Mouse (Mus musculus): ENCODE measurements around the gene Vmn1r192. TPM values are rescaled to one million over a fixed set of nuclear protein-coding genes. Genes with fewer than 3 reads are reported as not detected.
"Not testable (repeated sequence)": the region's sequence is repeated elsewhere in the genome, so short reads cannot be mapped to it uniquely, and the experiment has no call there.

Vmn1r192 gene
- polyA plus RNA-seq, 1 experiment: not detected

DNA sequence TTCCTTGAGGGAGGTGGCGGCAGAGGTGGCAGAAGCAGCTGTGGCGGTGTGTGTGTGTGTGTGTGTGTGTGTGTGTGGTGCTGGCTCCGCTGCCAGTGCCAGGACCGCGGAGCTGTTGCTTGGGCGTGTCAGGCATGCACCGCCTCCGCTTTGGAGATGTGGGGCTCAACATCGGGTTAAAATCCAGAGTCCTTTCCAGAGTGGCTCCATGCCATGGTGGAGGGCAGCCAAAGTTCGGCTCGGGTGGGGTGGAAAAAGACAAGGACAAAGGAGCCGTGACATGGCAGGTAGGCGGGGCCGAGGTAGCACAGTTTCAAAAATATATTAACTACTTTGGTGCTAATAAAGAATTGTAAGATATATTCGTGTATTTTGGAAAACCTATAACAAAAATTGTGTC lies 22.5 kb downstream of the Vmn1r192 start:
- H3K36me3 ChIP-seq (ENCODE audit: control insufficient read depth, insufficient read depth): no peaks in the 10 kb centered on the region
- TF ChIP-seq SRF (IDR thresholded peaks at IDR 0.05; ENCODE audit: control insufficient read depth, insufficient read length, low read depth) (no peak), MYOD1 (IDR thresholded peaks at IDR 0.05; ENCODE audit: control insufficient read depth in 1 of 3, insufficient read length in 2 of 3, low read depth in 2 of 3) (no peak), POLR2A (IDR thresholded peaks at IDR 0.05; ENCODE audit: insufficient read length, low read depth) (no peak), USF1 (IDR thresholded peaks at IDR 0.05; ENCODE audit: low read depth) (no peak), MAX (IDR thresholded peaks at IDR 0.05; ENCODE audit: low read depth) (no peak), E2F4 (IDR thresholded peaks at IDR 0.05; ENCODE audit: insufficient read depth) (no peak)

GRCm38 (mm10) chr13:22136495-22137293 lies 54.2 kb downstream of the Vmn1r192 start:
- not testable (repeated sequence) for H3K4me3 ChIP-seq; H3K36me3 ChIP-seq (ENCODE audit: control insufficient read depth, insufficient read depth); H3K79me2 ChIP-seq (ENCODE audit: control insufficient read depth, insufficient read depth); H3K27me3 ChIP-seq (ENCODE audit: control insufficient read depth, insufficient read depth, insufficient read length); H3ac ChIP-seq (ENCODE audit: control insufficient read depth, insufficient read length); H3K4me2 ChIP-seq (ENCODE audit: low read depth)

More for the DNA sequence above, 22.5 kb downstream of the Vmn1r192 start:
- no peaks in the 10 kb centered on the region for H3K27me3 ChIP-seq (ENCODE audit: control insufficient read depth, insufficient read depth, insufficient read length)
- no peaks in the 10 kb centered on the region for H3K79me2 ChIP-seq (ENCODE audit: control insufficient read depth, insufficient read depth)
- H3K4me3 ChIP-seq: no peak overlapping the region
- no peak overlapping the region for H3K4me2 ChIP-seq (ENCODE audit: low read depth)
- H3ac ChIP-seq (ENCODE audit: control insufficient read depth, insufficient read length): no peak overlapping the region

Other genes with a start within 250 kb of the Vmn1r192 start
- 0.89 TPM for gene Zfp184, start 246.0 kb downstream of the Vmn1r192 start, polyA plus RNA-seq (2012; fragmentation: generic; extraction: Trizol)
- gene Pom121l2, start 209.9 kb downstream of the Vmn1r192 start, polyA plus RNA-seq (2012; fragmentation: generic; extraction: Trizol): not detected
- 0.34 TPM for gene Prss16, start 181.4 kb downstream of the Vmn1r192 start, polyA plus RNA-seq (2012; fragmentation: generic; extraction: Trizol)
- 2.2 TPM for gene Hist1h2ah, start 155.6 kb downstream of the Vmn1r192 start, polyA plus RNA-seq (2012; fragmentation: generic; extraction: Trizol)
- gene Hist1h2bk, start 155.3 kb downstream of the Vmn1r192 start, polyA plus RNA-seq (2012; fragmentation: generic; extraction: Trizol): 8.2 TPM
- gene Hist1h4i, start 149.8 kb downstream of the Vmn1r192 start, polyA plus RNA-seq (2012; fragmentation: generic; extraction: Trizol): 31.0 TPM
- 4.1 TPM for gene Hist1h2ag, start 148.2 kb downstream of the Vmn1r192 start, polyA plus RNA-seq (2012; fragmentation: generic; extraction: Trizol)
- gene Hist1h2bj, start 147.9 kb downstream of the Vmn1r192 start, polyA plus RNA-seq (2012; fragmentation: generic; extraction: Trizol): 3.4 TPM
- not detected for gene Vmn1r188, start 106.7 kb downstream of the Vmn1r192 start, polyA plus RNA-seq (2012; fragmentation: generic; extraction: Trizol)
- not detected for gene Vmn1r189, start 85.3 kb downstream of the Vmn1r192 start, polyA plus RNA-seq (2012; fragmentation: generic; extraction: Trizol)
- not detected for gene Vmn1r191, start 7.2 kb downstream of the Vmn1r192 start, polyA plus RNA-seq (2012; fragmentation: generic; extraction: Trizol)
- not detected for gene Vmn1r193, start 32.0 kb upstream of the Vmn1r192 start, polyA plus RNA-seq (2012; fragmentation: generic; extraction: Trizol)
- gene Vmn1r194, start 53.1 kb upstream of the Vmn1r192 start, polyA plus RNA-seq (2012; fragmentation: generic; extraction: Trizol): not detected
- gene Vmn1r195, start 79.4 kb upstream of the Vmn1r192 start, polyA plus RNA-seq (2012; fragmentation: generic; extraction: Trizol): not detected
- gene Vmn1r196, start 98.8 kb upstream of the Vmn1r192 start, polyA plus RNA-seq (2012; fragmentation: generic; extraction: Trizol): not detected
- not detected for gene Vmn1r197, start 133.4 kb upstream of the Vmn1r192 start, polyA plus RNA-seq (2012; fragmentation: generic; extraction: Trizol)
- gene Vmn1r198, start 159.2 kb upstream of the Vmn1r192 start, polyA plus RNA-seq (2012; fragmentation: generic; extraction: Trizol): not detected
- not detected for gene Vmn1r199, start 188.7 kb upstream of the Vmn1r192 start, polyA plus RNA-seq (2012; fragmentation: generic; extraction: Trizol)
- gene Vmn1r200, start 199.2 kb upstream of the Vmn1r192 start, polyA plus RNA-seq (2012; fragmentation: generic; extraction: Trizol): not detected